Mouse (Mus musculus) megakaryocyte, embryonic 14.5 days (primary cell): ENCODE results near the gene Dpm3.

Experiments
- FLI1 ChIP-seq: IDR thresholded peaks from 2 replicates; pipeline ENCODE4 v1.6.1; 2012; ENCODE audit warnings: low read length, inconsistent platforms, mixed read lengths
- GATA1 ChIP-seq: IDR thresholded peaks from 3 replicates; pipeline ENCODE4 v1.6.1; 2012; ENCODE audit warnings: mixed read lengths, low read length, inconsistent platforms, borderline replicate concordance

GRCm38 (mm10) chr3:89245688-89246171, 13.4 kb upstream of the Dpm3 start, which contains the start of gene Krtcap2:
- no peak for TF ChIP-seq FLI1
- no peak for TF ChIP-seq GATA1
